Mouse (Mus musculus): ENCODE results near the gene Hfm1.

- TF ChIP-seq CTCF (IDR thresholded peaks at IDR 0.05; ENCODE audit: low read depth) (no peak), EP300 (IDR thresholded peaks at IDR 0.05; ENCODE audit: low read depth) (no peak)
These were observed 110.0 kb downstream of the Hfm1 start for GRCm38 (mm10) chr5:106815923-106816654.

All from liver, embryonic 14.5 days (tissue).